Mouse (Mus musculus) lung, postnatal 4 days (tissue): ENCODE data around the gene Ctse.

ENCODE experiments used
- DNase-seq, 2 experiments: peaks; one replicate each; pipeline ENCODE4 v3.0.0; 2021

Ctse gene

GRCm38 (mm10) chr1:131655601-131656000 lies 17.5 kb downstream of the Ctse start:
- DNase-seq: no peak

- DNase-seq: peak; percentile 91
Measured at GRCm38 (mm10) chr1:131657945-131658354, 19.8 kb downstream of the Ctse start.

DNA sequence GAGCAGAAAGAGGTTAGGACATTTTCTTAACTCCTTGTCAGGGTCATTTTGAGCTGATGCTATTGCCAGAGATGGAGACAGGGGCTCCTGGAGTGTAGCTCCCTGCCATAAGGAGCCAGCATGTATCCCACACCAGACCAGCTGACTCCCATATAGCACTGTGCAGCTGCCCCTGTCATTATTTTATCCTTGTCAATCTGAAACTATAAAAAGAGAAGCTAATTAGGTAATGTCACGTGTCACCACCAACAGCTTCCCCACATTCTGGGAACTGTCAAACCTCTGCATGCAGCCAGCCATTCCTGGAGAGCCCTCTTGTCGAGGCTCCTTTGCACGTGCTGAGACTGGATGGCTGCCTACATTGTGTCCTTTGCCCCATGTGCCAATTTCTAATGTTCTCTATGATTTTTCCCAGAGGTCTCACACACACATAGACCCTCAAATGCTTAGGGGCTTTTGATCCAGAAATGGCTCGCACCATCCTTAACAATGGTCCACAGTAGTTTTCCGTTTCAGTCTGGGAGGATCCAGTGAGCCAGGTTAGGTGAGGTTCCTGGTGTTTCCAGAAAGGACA lies 21.5 kb downstream of the Ctse start:
- DNase-seq: no peak

GRCm38 (mm10) chr1:131660266-131660665 lies 22.2 kb downstream of the Ctse start:
- no peak for DNase-seq

DNA sequence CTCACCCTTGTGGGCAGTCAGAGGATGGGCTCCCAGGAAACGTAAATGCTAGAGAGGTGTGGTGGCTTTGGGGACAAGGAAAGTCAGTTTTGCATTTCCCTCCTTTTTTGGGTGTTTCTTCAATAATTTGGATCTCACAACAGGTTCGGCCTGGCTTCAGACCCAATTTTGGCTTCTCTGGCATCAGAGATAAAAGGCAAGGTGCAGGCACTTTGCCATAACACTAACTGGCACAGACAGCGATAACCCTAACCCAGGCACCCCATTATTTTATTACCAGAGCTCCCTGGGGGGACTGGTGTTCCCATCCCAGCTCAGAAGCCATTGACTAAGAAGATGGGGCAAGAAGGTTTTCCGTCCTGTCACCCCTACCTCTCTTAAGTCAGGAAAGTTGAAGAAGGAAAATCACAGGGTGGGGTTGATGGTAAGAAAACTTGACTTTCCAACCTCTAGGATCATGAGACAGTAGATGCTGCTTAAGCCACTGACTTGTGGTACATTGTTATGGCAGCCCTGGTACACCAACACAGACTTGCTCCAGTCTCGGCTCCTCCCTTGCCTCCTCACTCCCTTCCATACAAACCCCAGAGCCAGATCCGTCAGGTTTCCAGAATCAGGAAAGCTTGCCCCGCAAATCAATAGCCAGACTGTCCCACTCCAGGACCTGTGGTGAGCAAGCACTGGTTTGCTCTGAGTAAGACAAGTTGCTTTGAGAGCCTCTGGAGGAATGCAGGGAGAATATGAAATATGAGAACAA lies 22.8 kb downstream of the Ctse start:
- no peak for DNase-seq

- DNase-seq: no peak
Measured at GRCm38 (mm10) chr1:131661749-131662148, 23.6 kb downstream of the Ctse start.

DNA sequence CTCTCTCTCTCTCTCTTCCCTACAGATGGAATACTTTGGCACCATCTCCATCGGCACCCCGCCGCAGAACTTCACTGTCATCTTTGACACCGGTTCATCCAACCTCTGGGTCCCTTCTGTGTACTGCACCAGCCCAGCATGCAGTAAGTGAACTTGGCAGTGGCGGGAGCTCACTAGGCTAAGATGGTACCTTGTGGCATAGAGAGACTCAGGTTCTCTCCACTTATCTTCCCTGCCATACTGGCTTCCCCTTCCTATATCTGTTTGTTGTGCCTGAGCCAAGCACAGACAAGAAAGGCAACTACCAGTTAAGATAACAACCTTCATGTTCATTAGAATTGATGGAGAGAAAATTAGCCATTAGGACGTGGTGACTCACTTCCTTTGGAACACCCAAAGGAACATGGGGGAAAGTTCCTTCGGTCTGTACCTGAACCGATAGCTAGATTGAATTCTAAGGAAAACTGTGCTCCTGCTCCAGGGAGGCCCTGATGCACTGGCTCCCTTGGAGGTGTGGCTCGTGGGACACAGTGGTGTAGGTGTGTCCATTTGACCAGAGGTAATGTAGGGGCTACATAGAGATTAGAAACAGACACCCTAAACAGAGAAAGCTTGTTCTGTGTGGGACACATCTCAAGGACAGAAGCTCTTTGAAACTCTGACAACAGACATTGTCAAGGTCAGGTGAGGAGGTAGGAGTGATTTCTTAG lies 25.3 kb downstream of the Ctse start:
- no peak for DNase-seq

- DNase-seq: no peak
Measured at GRCm38 (mm10) chr1:131664136-131664535, 26.0 kb downstream of the Ctse start.

GRCm38 (mm10) chr1:131665886-131666285 lies 27.8 kb downstream of the Ctse start:
- no peak for DNase-seq

DNA sequence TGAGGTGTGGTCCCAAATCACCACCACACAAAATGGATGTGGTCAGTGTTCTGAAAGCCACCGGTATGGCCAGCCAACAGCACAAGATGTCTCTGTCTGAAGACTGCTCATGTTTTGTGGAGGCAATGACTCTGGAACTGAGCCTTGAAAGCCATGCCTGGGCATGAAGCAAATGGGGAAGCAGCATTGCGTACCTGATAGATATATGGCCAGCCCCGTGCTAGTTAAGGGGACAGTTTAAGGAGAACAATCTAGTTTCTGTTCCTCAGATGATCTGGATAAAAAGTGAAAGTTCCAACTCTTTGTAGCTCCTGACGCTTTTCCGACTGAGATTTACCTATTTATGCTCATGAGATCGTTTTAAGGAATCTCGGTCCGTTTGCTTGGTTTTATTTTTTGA lies 33.0 kb downstream of the Ctse start:
- no peak for DNase-seq

- no peak for DNase-seq
Measured at GRCm38 (mm10) chr1:131672361-131672760, 34.3 kb downstream of the Ctse start.

DNA sequence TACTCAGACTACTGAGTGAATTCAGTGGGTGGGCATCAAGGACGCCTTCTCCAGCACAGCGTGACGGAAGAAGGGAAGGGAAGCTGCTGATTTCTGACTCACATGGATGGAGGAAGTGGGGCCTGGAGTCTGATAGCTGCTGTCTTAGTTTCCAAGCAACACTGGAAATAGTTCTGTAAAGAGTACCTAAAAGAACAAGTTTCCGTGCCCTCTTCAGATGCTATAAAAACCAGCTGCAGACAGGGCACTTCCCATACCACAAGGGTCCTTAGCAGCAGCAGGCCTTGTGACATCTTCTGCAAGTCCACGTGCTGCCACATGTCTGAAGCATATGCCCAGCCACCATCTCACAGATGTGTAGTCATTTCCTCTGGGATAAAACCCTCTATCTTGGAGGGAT lies 41.5 kb downstream of the Ctse start:
- no peak for DNase-seq

- DNase-seq: no peak
Measured at GRCm38 (mm10) chr1:131687739-131688138, 49.6 kb downstream of the Ctse start.

GRCm38 (mm10) chr1:131688475-131688874 lies 50.4 kb downstream of the Ctse start, which contains the start of gene Rab7b:
Gene Rab7b (plus strand): TSS chr1:131688695.
- DNase-seq: peak; percentile 51 to 70

GRCm38 (mm10) chr1:131689016-131689415 lies 50.9 kb downstream of the Ctse start:
- no peak for DNase-seq

DNA sequence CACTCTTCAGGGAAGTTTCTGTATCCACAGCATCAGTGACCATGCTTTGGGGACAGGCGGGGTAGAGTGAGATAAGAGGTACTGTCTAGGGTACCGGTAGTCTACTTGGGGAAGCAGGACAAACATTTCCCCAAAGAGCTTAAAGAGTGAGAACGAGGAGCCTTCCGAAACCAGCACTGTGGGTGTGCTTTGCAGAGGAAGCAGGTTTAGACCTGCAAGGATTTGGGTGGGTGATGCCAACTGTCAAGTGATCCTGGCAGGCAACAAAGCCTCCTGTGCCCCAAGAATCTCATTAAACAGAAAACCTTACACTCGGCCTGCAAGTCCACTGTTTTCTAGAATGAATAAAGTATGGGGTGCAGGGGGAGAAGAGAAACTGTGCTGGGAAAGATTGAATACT lies 51.8 kb downstream of the Ctse start:
- DNase-seq: no peak

DNA sequence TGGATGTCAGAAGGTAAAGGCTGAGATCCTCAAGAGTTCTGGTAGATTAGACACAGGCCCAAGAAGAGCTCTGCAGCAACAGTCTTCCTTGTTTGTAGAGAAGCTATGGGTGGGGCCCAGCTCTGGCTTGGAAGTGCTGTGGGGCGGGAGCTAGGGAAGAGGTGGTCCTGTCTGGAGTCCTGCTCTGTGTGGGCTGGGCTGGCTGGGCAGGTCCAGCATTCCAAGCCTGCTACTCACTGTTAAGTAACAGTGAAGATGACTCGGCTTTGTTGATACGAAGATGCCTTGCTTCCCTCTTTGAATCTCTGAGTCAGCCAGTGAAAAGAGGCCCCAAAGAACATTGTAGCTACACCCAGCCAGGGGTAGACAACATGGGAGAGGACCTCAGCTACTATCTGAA lies 52.3 kb downstream of the Ctse start:
- peak; percentile 66 to 74 for DNase-seq

DNA sequence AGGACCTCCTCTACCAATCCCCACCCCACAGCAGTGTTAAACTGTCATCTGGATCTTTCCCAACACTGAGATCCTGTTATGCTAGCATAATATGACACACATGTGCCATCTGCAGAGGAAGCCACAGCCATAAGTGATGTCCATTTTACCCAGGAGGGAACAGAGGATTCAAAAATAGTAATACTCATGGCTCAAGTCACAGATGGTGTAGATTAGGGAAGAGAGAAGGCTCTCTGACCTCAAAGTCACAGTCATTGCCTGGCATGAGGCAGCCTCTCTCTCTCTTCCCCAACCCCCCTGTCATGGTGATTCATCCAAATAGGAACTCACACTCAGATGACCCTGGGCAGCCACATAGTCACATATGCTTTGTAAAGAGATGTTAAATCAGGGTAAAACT lies 53.2 kb downstream of the Ctse start:
- DNase-seq: no peak

GRCm38 (mm10) chr1:131695308-131695707 lies 57.2 kb downstream of the Ctse start:
- DNase-seq: no peak

GRCm38 (mm10) chr1:131696325-131696724 lies 58.2 kb downstream of the Ctse start:
- no peak for DNase-seq

DNA sequence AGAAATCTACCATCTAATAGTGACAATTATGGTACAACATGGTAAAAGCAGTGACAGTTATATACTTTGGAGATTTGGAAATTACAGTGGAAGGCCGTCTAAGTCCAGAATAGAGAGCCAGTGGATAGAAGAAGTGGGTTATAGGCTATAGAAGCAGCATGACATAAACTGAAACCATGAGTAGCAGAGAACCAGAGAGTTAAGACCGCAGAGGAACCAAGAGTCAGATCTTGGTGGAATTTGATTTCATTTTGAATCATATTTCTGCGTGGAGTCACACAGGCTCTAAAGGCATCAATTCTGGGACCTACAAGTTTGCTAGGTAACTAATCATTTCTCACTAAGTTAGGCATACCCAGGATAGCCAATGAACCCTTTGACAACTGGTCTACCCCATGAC lies 60.7 kb downstream of the Ctse start:
- no peak for DNase-seq

- no peak for DNase-seq
Measured at GRCm38 (mm10) chr1:131699642-131700041, 61.5 kb downstream of the Ctse start.

DNA sequence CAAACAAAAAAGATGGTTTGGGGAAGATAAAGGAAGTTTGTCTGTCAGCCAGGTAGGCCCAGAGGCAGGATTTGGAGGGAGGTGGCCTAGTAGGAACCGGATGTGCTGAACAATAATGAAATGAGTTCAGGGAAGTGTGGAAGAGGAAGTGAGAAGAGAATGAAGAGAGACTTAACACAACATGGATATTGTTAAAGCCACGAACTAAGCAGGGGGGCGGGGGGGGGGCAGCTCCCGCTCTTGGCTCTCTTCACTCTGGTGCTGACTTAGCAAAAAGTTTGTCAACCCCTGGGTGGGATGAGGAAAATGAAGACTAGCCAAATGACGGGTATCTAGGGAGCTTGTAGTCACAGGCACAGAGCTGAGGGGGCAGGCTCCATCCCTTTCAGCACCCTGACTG lies 62.3 kb downstream of the Ctse start:
- no peak for DNase-seq

GRCm38 (mm10) chr1:131701391-131701790 lies 63.3 kb downstream of the Ctse start:
- no peak for DNase-seq
